Mouse (Mus musculus) bone marrow, adult 2 months (tissue): ENCODE measurements around the gene Cox7a2l. TPM values are rescaled to one million over a fixed set of nuclear protein-coding genes. Genes with fewer than 3 reads are reported as not detected.

Experiments used
- H3K27ac ChIP-seq: fragments of 200-500 bp; 2 replicates; pipeline ENCODE4 v1.5.1; 2012; ENCODE audit warnings: low read depth, mild to moderate bottlenecking, control low read depth, inconsistent platforms, low read length; ENCODE audit not compliant: control insufficient read depth, poor library complexity, insufficient read depth
- H3K4me1 ChIP-seq: fragments of 200-500 bp; 2 replicates; pipeline ENCODE4 v1.6.1; 2011; ENCODE audit warnings: low read length; ENCODE audit not compliant: control insufficient read depth, insufficient read depth
- H3K4me3 ChIP-seq: fragments of 200-500 bp; replicated peaks from 2 replicates; pipeline ENCODE3; 2011; ENCODE audit warnings: mild to moderate bottlenecking, low read depth, low read length, control low read depth; ENCODE audit not compliant: control insufficient read depth
- CTCF ChIP-seq: fragments of 200-500 bp; IDR thresholded peaks from 2 replicates; pipeline ENCODE4 v1.5.1; 2011; ENCODE audit warnings: low read length, control low read depth; ENCODE audit not compliant: control insufficient read depth, insufficient read depth
- POLR2A ChIP-seq: fragments of 200-500 bp; IDR thresholded peaks from 2 replicates; pipeline ENCODE4 v1.6.1; 2011; ENCODE audit warnings: low read depth, mild to moderate bottlenecking, control low read depth, low read length, borderline replicate concordance; ENCODE audit not compliant: control insufficient read depth
- WGBS: fragments of 180-500 bp; shearing (Covaris S2); methylation state at CpG from one replicate; pipeline ENCODE4 v1.1.7; 2018; 5-methylcytosine and 5-hydroxymethylcytosine counted together
- polyA plus RNA-seq: library from polyadenylated mRNA; stranded (reverse); fragments of >200 nt; gene quantifications from 2 replicates; pipeline ENCODE4 v1.2.4, GENCODE M21; 2011; ENCODE audit warnings: low replicate concordance; ENCODE audit not compliant: missing spikeins, insufficient read depth, insufficient read length

Gene Cox7a2l
- 169 and 259 TPM in 2 replicates for polyA plus RNA-seq

DNA sequence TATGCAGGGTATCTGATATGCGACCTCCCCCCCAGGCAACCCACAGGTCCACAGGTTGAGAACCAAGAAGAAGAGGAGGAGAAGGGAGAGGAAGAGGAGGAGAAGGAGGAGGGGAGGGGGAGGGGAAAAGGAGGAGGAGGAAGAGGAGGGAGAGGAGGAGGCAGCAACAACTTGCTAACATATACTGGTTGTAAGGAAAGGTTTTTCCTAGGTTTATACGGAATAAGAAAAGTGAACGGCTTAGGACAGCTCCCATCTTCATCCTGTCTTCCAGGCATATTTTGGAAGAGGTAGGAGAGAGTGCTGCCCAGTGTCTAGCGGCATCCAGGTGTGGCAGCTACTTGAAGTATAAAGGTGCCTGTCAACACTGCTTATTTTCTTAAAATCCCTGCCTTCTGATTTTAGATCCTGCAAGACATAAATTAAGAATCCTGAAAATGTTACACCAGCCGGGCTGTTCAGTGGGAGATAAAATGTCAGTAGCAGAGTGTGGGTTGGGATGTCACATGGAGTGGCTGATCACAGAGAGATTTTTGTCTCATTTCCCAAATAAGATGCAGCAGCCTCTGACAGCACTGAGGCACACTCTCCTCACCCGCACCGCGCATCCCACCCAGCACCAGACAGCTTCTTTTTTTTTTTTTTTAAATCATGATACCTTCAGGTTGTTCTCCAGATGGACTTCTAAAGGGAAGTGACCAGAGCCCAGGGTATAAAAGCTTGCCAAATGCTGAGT lies at the start of gene Cox7a2l:
TSS of gene Cox7a2l (minus strand) at position 51 of the 736 bp plus-strand sequence.
- Histone ChIP-seq H3K27ac (no peak within 1 kb of the TSS), H3K4me1 (no peaks in the 10 kb centered on the region; the same call in 1 of the 2 replicates), H3K4me3 (no peak within 1 kb of the TSS)
- TF ChIP-seq POLR2A (no peak), CTCF (no peak)
- WGBS = 87% methylated on average over 8 of the region's 8 CpGs

DNA sequence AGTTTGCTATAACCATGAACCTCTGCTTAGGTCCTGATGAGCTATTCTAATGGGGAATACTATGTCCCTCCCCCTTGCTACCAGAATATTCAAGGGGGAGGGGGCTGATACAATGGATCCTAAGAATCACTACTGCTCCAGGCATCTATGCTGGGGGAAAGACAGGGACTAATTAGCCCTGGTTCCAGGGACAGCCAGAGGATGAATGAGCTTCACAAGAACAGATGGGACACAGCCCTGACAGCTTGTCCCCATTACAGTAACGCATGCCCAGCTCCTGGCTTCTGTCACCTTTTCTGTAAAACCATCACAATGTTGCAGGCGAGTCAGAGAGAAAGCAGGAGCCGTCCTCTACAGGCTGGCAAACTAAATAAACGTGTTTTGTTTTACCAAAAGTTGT lies 48.4 kb upstream of the Cox7a2l start:
- 80% methylated on average over 4 of the region's 4 CpGs for WGBS
- no peak for TF ChIP-seq CTCF
- TF ChIP-seq POLR2A = no peak
- Histone ChIP-seq H3K4me1 (no peaks in the 10 kb centered on the region; the same call in 1 of the 2 replicates), H3K4me3 (no peak overlapping the region), H3K27ac (no peak overlapping the region)

DNA sequence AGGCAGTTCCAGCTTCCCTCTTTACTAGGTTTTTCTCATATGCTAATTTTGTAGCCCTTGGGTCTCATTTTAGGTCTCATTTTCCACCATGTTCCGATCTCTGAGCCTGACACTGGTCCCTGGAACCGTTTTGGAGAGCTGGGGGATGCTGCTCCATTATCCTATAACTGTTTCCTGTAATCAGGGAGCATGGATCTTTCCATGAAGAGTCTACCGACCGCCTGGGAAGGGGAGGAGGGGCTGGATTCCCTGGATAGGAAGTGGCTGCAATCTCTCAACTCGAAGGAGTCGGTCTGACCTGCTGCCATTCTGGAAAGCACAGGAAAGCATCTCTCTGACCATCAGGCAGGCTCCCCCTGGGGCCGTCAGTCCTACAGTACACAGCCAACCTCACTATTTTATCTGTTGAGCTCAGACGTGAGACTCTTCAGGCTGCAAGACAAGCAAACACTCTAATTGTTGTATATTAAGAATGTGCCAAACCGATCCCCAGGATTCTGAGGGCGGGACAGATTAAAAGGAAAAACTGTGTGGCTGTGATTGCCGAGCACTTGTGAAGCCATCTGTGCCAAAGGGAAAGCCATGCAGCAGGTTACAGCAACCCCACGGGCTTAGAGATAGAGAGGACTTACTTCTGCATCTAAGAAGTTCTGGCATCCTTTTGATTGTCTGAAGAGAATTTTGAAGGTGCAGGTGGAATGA lies 47.1 kb upstream of the Cox7a2l start:
- no peak overlapping the region for H3K27ac ChIP-seq
- no peaks in the 10 kb centered on the region; the same call in 1 of the 2 replicates for H3K4me1 ChIP-seq
- WGBS = 72% methylated on average over 12 of the region's 12 CpGs

DNA sequence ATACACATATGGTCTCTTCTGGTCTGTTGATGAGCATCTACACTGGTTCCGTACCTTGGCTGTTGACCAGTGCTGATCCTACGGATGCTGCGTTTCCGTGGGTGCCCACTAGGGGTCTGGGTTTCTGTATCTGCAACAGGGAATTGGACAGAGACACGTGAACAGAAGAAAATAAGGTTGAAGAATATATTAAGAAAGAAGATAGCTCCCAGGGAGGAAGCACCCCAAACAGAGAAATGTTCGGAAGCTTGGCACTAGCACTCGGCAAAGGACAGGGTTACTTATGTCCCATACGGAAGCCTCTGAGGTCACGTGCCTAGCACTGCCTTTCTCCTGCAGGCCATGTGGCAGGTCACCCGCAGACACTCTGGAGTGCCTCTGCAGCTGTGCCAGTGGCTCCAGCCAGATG lies 46.6 kb upstream of the Cox7a2l start:
- peak; percentile 67 for TF ChIP-seq CTCF
- no peak for TF ChIP-seq POLR2A
- Histone ChIP-seq H3K4me3 (no peak overlapping the region), H3K27ac (no peak overlapping the region), H3K4me1 (no peaks in the 10 kb centered on the region; the same call in 1 of the 2 replicates)
- 49% methylated on average over 10 of the region's 10 CpGs for WGBS

More for the DNA sequence above, 47.1 kb upstream of the Cox7a2l start:
- no peak overlapping the region for H3K4me3 ChIP-seq
- TF ChIP-seq POLR2A (no peak), CTCF (no peak)

DNA sequence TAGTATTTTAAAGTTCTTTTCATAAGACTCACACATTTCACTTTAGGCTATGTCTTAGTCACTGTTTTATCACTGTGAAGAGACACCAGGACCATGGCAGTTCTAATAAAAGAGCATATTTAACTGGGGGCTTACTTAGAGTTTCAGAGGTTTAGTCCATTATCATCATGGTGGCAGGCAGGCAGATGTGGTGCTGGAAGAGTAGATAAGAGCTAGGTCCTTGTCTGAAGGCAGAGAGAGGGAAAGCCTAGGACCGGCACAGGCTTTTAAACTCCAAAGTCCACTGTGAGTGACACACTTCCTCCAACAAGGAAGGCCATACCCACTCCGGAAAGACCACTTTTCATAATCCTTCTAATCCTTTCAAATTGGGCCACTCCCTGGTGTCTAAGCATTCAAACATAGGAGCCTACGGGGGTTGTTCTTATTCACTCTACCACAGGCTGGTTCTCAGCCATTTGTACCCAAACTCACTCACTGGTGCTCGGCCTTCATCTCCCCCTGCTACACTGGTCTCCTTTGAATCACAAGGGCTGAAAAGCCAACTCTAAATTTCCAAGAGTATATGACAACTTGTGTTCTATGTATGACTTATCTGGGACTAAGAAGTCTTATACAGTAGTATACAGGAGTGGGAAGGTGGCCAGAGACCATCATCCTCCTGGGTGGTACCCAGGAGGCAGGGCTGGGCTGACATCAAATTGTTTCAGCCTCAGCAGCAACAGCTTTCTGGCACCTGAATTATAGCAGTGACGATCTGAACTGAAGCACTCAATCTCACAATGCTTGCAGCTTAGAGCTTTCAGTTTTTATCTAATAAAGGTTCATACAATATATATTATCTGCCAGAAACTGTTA lies 45.3 kb upstream of the Cox7a2l start:
- no peaks in the 10 kb centered on the region; the same call in 1 of the 2 replicates for H3K4me1 ChIP-seq
- H3K4me3 ChIP-seq = no peak overlapping the region
- TF ChIP-seq CTCF (no peak), POLR2A (no peak)
- 84% methylated on average over 5 of the region's 5 CpGs for WGBS
- no peak overlapping the region for H3K27ac ChIP-seq

DNA sequence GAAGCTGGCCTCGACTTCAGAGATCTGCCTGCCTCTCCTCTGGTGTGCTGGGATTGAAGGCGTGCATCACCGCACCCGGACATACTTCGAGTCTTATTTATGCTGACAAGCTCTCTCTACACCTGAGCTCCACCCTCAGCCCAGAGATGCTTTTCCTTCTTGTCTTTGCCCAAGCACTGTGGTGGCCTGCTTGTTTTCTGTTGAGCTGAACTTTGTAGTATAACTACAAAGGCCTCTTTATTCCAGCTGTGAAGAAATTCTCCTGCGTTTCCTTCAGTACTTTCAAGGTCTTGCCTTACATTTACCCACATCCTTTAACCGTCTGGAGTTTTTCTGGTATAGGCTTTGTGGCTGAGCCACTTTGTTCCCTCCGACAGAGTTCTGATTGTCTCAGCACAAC lies 42.0 kb upstream of the Cox7a2l start:
- Histone ChIP-seq H3K27ac (no peak overlapping the region), H3K4me1 (peaks cover 2% of the 10 kb centered on the region), H3K4me3 (no peak overlapping the region)
- no peak for TF ChIP-seq POLR2A
- no peak for TF ChIP-seq CTCF
- WGBS = 75% methylated on average over 8 of the region's 8 CpGs

DNA sequence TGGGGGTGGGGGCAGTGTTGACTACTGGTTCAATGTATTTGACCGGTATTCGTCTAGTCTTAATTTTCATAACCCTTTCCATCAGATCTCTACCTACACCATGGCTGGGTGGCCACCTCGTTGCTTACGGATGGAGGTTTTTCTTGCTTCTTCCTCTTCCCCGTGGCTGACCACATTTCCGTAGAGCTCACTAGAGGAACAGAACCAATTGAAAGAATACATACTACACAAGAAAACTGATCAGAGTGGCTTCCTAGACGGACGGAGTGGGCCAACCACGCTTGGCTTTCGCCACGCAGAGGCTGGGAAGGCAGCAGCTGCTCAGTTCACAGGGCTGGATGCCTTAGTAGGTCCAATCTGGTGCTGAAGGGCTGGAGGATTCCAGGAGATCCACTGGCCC lies 38.7 kb upstream of the Cox7a2l start:
- 37% methylated on average over 11 of the region's 11 CpGs for WGBS
- H3K27ac ChIP-seq = no peak overlapping the region
- peaks cover 2% of the 10 kb centered on the region for H3K4me1 ChIP-seq
- H3K4me3 ChIP-seq = no peak overlapping the region
- TF ChIP-seq CTCF (no peak), POLR2A (no peak)

DNA sequence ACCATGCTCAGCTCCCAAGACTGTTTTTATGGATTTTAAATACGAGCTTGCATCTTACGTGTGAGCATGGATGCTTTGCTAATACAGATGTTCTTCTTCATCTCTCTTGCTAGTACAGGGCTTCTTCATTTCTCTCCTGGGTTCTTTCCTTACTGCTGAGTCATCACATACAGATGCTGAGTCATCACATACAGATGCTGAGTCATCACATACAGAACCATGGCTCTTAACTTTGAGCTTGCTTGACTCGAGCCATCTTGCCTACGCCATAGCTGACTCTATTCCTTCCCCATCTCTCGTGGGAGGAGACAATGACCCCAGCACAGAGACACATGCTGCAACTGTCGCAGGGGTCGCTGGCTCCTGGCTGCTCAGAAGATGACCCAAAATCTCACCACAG lies 37.9 kb upstream of the Cox7a2l start:
- peaks cover 2% of the 10 kb centered on the region for H3K4me1 ChIP-seq
- H3K27ac ChIP-seq = no peak overlapping the region
- TF ChIP-seq CTCF (no peak), POLR2A (no peak)
- WGBS = 81% methylated on average over 7 of the region's 7 CpGs
- H3K4me3 ChIP-seq = no peak overlapping the region
